Mouse (Mus musculus): ENCODE measurements at regions not wholly inside any gene's neighbourhood (a gene's known extent, or its start where the extent isn't known, plus 50 kb on each side); places are given as distances from the start of the nearest gene placed in this dataset.
A peak's percentile ranks its signal among the peaks of the same experiment; 100 is the strongest.

GRCm38 (mm10) chr15:87196306-87196893, 347.7 kb upstream of the Fam19a5 start:
- intact Hi-C loops (cut with DNase I) = no loop called here
- DNase-seq = no peak

GRCm38 (mm10) chr15:87199641-87200040, 344.5 kb upstream of the Fam19a5 start:
- intact Hi-C loops (cut with DNase I) = no loop called here
- DNase-seq = no peak

- intact Hi-C loops (cut with DNase I) = no loop called here
- peak in 1 of 2 experiments; percentile 5 for DNase-seq
These were observed 343.6 kb upstream of the Fam19a5 start for GRCm38 (mm10) chr15:87200282-87201048.

- intact Hi-C loops (cut with DNase I) = no loop called here
- no peak for DNase-seq
These were observed 343.0 kb upstream of the Fam19a5 start for GRCm38 (mm10) chr15:87201055-87201454.

DNA sequence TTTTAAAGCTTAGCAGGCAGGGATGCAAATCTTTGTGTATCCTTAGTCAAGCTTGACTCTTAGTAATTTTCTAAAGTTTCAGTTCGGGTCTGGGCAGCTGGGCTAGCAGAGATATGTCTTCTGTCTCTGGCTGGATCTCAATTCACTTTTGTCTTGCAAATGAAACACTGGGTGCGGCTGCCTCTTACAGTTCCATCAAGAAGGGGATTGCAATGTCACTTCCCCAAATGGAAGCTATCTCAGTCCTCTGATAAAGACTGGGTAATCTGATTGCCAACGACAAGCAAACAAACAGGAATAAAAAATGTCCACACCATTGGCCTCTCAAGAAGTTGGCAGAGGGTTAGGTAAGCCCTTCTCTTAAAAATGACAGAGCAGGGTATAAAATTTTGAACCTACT, 314.1 kb upstream of the Fam19a5 start:
- DNase-seq = no peak
- intact Hi-C loops (cut with DNase I) = no loop called here

- DNase-seq = no peak
- intact Hi-C loops (cut with DNase I) = no loop called here
These were observed 308.0 kb upstream of the Fam19a5 start for GRCm38 (mm10) chr15:87236096-87236495.

DNA sequence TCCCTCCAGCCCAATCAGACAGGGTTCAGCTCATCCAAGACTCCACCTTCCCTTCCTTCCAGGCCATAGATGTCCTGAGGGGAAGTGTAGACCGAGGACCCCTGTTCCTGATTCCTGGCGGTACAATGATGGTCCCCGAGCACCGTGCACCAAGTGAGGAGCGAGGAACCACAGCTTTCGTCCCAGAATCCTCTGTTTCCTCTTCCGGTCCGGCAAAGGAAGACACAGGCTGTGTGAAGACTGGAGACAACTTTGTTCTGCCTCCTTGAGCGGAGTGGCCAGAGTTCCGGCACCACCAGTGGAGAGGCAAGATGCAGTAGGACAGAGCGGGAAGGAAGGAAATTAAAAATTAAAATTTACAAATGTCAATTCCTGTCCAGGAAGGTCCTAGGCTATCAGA, 305.0 kb upstream of the Fam19a5 start:
- intact Hi-C loops (cut with DNase I) = no loop called here
- no peak for DNase-seq

DNA sequence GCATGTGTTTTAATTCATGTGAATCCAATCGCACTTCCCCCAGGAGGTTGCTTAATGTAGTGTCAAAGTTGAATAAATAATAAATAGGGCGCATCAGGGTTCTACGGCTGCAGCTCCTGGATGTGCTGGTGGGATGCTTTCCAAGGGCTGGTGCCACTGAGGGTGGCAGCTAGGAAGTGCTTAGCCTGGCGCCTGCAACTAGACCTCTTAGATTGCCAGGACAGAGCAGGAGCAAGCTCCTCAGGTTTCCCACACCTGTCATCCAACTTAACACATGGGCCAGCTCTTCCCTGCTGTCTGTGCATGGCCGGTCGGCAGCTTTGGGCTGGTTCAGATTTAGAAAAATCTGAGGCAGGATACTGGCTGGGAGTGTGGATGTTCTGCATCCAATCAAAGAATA, 282.6 kb upstream of the Fam19a5 start:
- intact Hi-C loops (cut with DNase I) = no loop called here
- DNase-seq = no peak

DNA sequence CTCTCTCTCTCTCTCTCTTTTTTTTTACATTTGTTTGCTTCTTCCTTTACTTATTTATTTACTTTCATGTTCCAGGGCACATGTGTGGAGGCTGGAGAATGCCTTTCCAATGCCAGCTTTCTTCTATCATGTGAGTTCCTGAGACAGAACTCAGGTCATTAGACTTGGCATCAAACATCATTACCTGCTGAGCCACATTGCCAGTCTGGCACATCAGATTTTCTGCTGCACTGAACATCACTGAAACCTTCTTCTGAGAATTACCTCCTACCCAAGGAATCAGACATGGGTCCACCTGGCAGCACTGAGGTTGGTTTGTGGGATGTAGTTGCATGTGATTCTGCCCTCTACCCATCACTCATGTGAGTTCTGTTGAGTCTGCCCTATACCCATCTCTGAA, 279.2 kb upstream of the Fam19a5 start:
- no peak for DNase-seq
- intact Hi-C loops (cut with DNase I) = no loop called here

- no peak for DNase-seq
- intact Hi-C loops (cut with DNase I) = no loop called here
These were observed 253.0 kb upstream of the Fam19a5 start for GRCm38 (mm10) chr15:87290987-87291529.

- intact Hi-C loops (cut with DNase I) = no loop called here
- no peak for DNase-seq
These were observed 224.2 kb upstream of the Fam19a5 start for GRCm38 (mm10) chr15:87319896-87320295.

DNA sequence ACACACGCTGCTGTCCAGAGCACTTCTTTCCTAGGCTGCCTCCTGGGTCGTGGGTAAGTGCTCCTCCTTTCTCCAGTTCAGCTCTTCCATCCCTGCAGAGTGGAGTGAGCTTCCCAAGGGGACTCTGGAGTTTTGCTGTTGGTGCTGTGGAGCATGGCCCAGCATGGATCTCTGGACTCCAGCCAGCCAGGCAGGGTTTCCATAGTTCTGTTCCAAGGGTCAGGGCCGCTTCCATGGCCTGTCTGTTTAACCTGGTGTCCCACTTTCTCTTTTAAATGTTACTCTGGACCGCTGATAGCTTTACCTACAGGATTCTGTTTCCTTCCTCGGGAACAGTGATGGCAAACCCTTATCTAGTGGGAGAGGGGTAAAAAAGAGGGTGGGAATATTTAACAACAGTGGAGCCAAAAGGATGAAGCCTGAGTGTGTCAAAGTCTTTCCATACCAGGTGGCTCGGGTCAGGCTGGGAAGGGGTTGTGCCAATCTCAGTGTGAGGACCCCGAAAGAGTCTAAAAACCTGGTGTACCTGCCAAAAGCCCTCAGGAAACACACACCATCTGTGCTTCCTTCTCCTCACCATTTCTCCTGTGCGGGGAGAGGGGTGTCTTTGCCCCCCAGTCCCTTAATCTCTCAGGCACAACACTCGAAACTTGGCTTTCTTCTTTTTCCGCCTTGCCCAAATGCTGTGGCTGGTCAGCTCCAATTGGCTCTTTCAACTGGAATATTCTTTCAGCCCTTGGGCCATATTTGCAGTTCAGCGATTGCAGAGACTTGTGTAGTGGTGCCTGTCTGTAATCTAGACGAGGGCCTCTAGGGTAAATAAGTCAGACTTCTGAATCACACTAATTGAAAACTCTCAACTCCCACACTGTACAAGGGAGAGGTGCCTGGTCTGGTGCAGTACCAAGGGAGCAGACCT, 222.8 kb upstream of the Fam19a5 start:
- DNase-seq = no peak
- intact Hi-C loops (cut with DNase I) = no loop called here

- no peak for DNase-seq
- intact Hi-C loops (cut with DNase I) = no loop called here
These were observed 218.7 kb upstream of the Fam19a5 start for GRCm38 (mm10) chr15:87325389-87325788.

DNA sequence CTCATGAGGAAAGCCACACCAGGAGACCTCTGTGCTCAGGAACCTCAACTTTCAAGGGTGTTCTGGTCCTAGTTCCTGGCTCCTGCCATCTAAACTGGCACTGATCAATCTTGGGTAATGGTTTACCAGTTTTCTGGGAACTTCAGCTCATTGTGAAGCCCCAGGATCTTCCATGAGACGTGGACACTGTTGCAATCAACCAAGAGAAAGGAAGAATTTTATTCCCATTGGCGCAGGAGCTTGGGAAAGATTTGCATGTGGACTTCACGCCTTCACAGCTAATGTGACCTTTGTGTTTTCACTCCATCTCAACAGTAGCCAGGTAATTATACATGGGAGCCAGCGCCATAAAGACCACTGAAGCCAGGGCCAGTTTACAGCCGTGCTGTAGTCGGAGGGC, 217.8 kb upstream of the Fam19a5 start:
- intact Hi-C loops (cut with DNase I) = no loop called here
- DNase-seq = no peak

- no peak for DNase-seq
- intact Hi-C loops (cut with DNase I) = no loop called here
These were observed 211.7 kb upstream of the Fam19a5 start for GRCm38 (mm10) chr15:87332441-87332840.

DNA sequence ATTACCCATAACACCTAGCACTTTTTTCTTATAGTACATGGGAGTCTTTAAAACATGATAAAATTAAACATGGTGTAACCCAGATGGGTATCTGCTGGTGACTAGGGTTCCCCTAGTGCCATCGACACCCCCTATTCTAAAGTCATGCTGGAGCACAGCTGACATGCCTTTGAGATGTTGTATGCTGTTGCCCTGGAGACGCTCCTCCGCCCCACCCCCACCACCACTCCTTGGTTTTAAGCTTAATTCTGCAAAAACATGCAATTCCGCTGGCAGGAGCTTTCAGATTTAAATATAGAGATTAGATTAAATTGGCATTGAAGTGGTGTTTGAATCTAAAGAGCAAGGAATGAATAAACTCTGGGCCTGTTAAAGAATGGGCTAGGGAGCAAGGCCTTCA, 210.6 kb upstream of the Fam19a5 start:
- intact Hi-C loops (cut with DNase I) = no loop called here
- DNase-seq = no peak

DNA sequence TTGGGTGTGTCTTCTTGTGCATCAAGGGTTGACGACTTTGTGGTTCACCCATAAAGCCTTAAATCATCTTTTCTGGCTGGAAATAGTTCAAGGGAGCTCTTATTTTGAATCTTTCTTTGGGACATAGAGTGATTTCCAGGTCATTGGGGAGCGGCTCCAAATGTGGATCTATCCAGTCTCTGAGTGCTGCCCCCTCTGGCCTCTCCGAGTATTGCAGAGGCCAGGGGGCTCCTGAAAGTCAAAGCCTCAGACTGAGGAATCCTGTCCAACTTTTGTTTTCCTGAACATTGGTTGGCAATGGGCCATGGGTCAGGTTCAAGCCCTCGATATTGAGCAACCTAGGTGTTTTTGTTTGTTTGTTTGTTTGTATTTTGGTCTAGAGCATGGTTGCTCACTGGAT, 209.7 kb upstream of the Fam19a5 start:
- no peak for DNase-seq
- intact Hi-C loops (cut with DNase I) = no loop called here

DNA sequence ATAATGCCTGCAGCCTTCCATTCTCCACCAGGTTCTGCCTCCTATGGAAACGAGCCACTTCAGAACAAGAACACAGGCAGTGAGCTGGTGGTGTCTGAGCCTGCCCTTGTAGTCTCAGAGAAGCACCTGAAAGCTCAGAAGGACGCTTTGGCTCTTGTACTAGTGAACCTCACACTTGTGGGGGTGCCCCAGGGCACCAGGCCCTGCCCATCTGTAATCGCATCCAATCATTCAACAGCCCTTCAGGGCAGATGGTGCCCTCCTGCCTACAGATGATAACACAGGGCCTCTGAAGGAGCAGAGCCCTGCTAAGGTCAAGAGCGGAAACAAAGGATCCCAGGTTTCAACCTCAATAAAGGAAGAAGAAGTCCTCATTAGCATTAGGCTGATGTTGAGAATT, 208.8 kb upstream of the Fam19a5 start:
- intact Hi-C loops (cut with DNase I) = no loop called here
- DNase-seq = no peak

- intact Hi-C loops (cut with DNase I) = no loop called here
- DNase-seq = no peak
These were observed 208.4 kb upstream of the Fam19a5 start for GRCm38 (mm10) chr15:87335737-87336136.

GRCm38 (mm10) chr15:87339904-87340303, 204.2 kb upstream of the Fam19a5 start:
- intact Hi-C loops (cut with DNase I) = no loop called here
- no peak for DNase-seq

DNA sequence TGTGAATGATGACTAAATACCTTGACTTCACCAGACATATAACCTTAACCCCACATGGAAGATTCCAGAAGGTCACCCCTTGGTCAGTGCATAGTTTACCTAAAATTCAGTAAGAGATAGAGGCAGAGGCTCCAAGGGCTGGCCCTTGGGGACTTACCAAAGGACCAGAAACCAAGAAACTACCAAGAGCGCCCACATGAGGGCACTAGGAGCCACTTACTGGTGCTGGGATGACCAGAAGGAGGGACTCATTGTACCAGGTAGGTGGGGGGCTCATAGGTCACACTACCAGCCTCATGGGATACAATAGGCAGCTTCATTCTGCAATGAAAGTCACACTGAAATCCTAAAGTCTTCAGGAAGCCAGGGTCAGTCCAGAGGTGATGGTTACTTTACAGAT, 201.4 kb upstream of the Fam19a5 start:
- intact Hi-C loops (cut with DNase I) = no loop called here
- no peak for DNase-seq
